Mouse (Mus musculus): ENCODE measurements around the gene Gm37419. TPM values are rescaled to one million over a fixed set of nuclear protein-coding genes. Genes with fewer than 3 reads are reported as not detected.

The Gm37419 gene
- not detected in 2 replicates for polyA plus RNA-seq (2016; fragmentation: Nextera tagmentation; extraction: Ambion mirVana)

- WGBS = under 1% methylated on average over 68 of the region's 68 CpGs
- Histone ChIP-seq H3K27ac (replicated peaks) (peak within 1 kb of the TSS; percentile 97), H3K4me1 (peaks cover 41% of the 10 kb centered on the region), H3K27me3 (peaks cover 33% of the 10 kb centered on the region), H3K36me3 (no peaks in the 10 kb centered on the region), H3K9ac (replicated peaks) (peak within 1 kb of the TSS; percentile 77), H3K9me3 (no peaks in the 10 kb centered on the region), H3K4me3 (peak within 1 kb of the TSS; percentile 68), H3K4me2 (replicated peaks) (peak within 1 kb of the TSS; percentile 98)
- ATAC-seq (ENCODE audit: low FRiP score, low read depth) = peak; percentile 83
Measured at GRCm38 (mm10) chr16:23988466-23989208, at the start of gene Gm37419, which contains the start of gene Bcl6. Gm37419 (plus strand) TSS chr16:23988482. Bcl6 (minus strand) TSS chr16:23988852.

DNA sequence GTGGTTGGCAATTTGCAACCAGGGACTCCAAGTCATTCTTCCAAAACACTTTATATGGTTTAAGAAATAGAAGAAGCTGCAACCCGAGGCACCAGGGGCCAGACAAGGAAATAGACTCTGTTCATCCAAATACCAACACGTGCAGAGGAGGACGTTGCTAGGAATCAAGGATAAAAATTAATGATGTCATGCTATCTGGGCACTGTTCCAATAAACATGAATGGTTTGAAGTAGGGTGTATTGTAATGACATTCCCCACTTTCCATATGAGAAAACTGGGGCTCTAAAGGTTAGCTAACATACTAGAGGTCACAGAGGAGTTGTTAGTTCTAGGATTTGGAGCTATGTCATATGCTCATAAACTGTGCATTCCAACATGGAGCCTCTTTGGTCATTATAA, 43.5 kb upstream of the Gm37419 start:
- no peak overlapping the region for H3K9ac ChIP-seq (replicated peaks)
- H3K4me2 ChIP-seq (replicated peaks) = no peak overlapping the region
- ATAC-seq (ENCODE audit: low FRiP score, low read depth) = no peak
- 63% methylated on average over 3 of the region's 3 CpGs for WGBS
- no peak overlapping the region for H3K4me3 ChIP-seq
- no peak overlapping the region for H3K27ac ChIP-seq (replicated peaks)
- no peaks in the 10 kb centered on the region for H3K9me3 ChIP-seq
- H3K36me3 ChIP-seq = no peaks in the 10 kb centered on the region
- H3K27me3 ChIP-seq = no peaks in the 10 kb centered on the region
- H3K4me1 ChIP-seq = no peaks in the 10 kb centered on the region

- no peak for ATAC-seq (ENCODE audit: low FRiP score, low read depth)
- H3K9me3 ChIP-seq = no peaks in the 10 kb centered on the region
- H3K4me2 ChIP-seq (replicated peaks) = no peak overlapping the region
- no peaks in the 10 kb centered on the region for H3K27me3 ChIP-seq
- no peaks in the 10 kb centered on the region for H3K36me3 ChIP-seq
- no peak overlapping the region for H3K27ac ChIP-seq (replicated peaks)
- H3K9ac ChIP-seq (replicated peaks) = no peak overlapping the region
- no peak overlapping the region for H3K4me3 ChIP-seq
- WGBS = 91% methylated on average over 6 of the region's 6 CpGs
- H3K4me1 ChIP-seq = no peaks in the 10 kb centered on the region
Measured at GRCm38 (mm10) chr16:23947654-23948053, 40.6 kb upstream of the Gm37419 start.

- Histone ChIP-seq H3K27me3 (no peaks in the 10 kb centered on the region), H3K27ac (replicated peaks) (no peak overlapping the region), H3K36me3 (no peaks in the 10 kb centered on the region), H3K9me3 (no peaks in the 10 kb centered on the region), H3K4me3 (no peak overlapping the region), H3K4me2 (replicated peaks) (no peak overlapping the region), H3K9ac (replicated peaks) (no peak overlapping the region), H3K4me1 (no peaks in the 10 kb centered on the region)
- 78% methylated on average over 4 of the region's 4 CpGs for WGBS
- ATAC-seq (ENCODE audit: low FRiP score, low read depth) = no peak
Measured at GRCm38 (mm10) chr16:23952101-23952727, 36.1 kb upstream of the Gm37419 start.

GRCm38 (mm10) chr16:23953189-23953958, 34.9 kb upstream of the Gm37419 start:
- Histone ChIP-seq H3K9me3 (no peaks in the 10 kb centered on the region), H3K9ac (replicated peaks) (no peak overlapping the region), H3K27ac (replicated peaks) (no peak overlapping the region), H3K27me3 (no peaks in the 10 kb centered on the region), H3K4me3 (no peak overlapping the region), H3K4me1 (no peaks in the 10 kb centered on the region), H3K36me3 (no peaks in the 10 kb centered on the region), H3K4me2 (replicated peaks) (no peak overlapping the region)
- ATAC-seq (ENCODE audit: low FRiP score, low read depth) = 0 out of 2 replicates have a peak, but pooled peaks have one; percentile 44
- WGBS = 55% methylated on average over 11 of the region's 11 CpGs

DNA sequence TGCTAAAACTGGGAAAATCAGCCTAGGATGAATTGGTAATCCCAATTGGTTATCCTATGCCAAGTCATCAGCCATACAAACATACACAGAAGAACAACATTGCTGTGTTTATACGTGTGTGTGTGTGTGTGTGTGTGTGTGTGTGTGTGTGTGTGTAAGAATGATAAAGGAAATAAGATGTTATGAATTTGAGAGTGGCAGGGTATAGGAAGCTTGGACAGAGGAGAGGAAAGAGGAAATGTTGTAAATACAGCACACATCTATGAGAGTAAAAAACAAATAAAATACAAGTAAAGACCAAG, 34.4 kb upstream of the Gm37419 start:
- H3K4me1 ChIP-seq = no peaks in the 10 kb centered on the region
- H3K4me3 ChIP-seq = no peak overlapping the region
- no peak overlapping the region for H3K27ac ChIP-seq (replicated peaks)
- no peaks in the 10 kb centered on the region for H3K27me3 ChIP-seq
- H3K9me3 ChIP-seq = no peaks in the 10 kb centered on the region
- no peaks in the 10 kb centered on the region for H3K36me3 ChIP-seq
- WGBS = 4% methylated on average over 1 of the region's 1 CpGs
- H3K9ac ChIP-seq (replicated peaks) = no peak overlapping the region
- H3K4me2 ChIP-seq (replicated peaks) = no peak overlapping the region
- ATAC-seq (ENCODE audit: low FRiP score, low read depth) = no peak

DNA sequence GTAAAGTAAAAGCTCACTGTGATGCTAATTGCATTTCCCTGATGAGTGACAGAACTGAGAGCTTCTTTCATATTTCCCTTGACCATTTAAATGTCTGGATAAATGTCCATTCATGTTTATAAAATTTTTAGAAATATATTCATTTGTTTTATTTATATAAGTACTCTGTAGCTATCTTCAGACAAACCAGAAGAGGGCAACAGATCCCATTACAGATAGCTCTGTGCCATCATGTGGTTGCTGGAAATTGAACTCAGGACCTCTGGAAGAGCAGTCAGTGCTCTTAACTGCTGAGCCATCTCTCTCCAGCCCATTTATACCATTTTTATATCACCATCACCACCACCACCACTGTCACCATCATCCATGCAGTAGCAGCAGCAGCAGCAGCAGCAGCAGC, 29.3 kb upstream of the Gm37419 start:
- no peak for ATAC-seq (ENCODE audit: low FRiP score, low read depth)
- no peak overlapping the region for H3K4me3 ChIP-seq
- H3K36me3 ChIP-seq = no peaks in the 10 kb centered on the region
- peaks cover 3% of the 10 kb centered on the region for H3K4me1 ChIP-seq
- no peak overlapping the region for H3K9ac ChIP-seq (replicated peaks)
- no peak overlapping the region for H3K27ac ChIP-seq (replicated peaks)
- H3K9me3 ChIP-seq = no peaks in the 10 kb centered on the region
- no peak overlapping the region for H3K4me2 ChIP-seq (replicated peaks)
- H3K27me3 ChIP-seq = no peaks in the 10 kb centered on the region

DNA sequence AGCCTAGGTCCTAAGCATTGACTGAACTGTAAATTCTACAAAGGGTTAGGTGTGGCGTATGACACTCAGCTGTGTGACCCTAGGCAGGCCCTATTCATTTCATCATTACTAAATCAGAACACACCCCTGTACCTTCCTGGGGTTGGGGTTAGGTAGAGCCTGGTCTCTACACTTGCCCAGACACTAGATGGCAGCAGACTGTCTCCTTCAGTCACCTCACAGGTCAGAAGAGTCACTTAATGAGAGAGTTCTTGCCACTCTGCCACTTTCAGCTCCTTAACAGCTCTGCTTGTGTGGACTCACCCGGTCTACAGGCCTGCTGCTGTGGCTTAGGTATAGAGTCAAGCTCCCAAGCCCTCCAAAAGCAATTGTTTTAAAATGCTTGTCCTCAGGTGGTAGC, 25.9 kb upstream of the Gm37419 start:
- no peak for ATAC-seq (ENCODE audit: low FRiP score, low read depth)
- H3K9ac ChIP-seq (replicated peaks) = no peak overlapping the region
- H3K27ac ChIP-seq (replicated peaks) = no peak overlapping the region
- peaks cover 11% of the 10 kb centered on the region for H3K4me1 ChIP-seq
- no peaks in the 10 kb centered on the region for H3K27me3 ChIP-seq
- H3K36me3 ChIP-seq = no peaks in the 10 kb centered on the region
- no peak overlapping the region for H3K4me3 ChIP-seq
- 87% methylated on average over 2 of the region's 2 CpGs for WGBS
- no peak overlapping the region for H3K4me2 ChIP-seq (replicated peaks)
- H3K9me3 ChIP-seq = no peaks in the 10 kb centered on the region

DNA sequence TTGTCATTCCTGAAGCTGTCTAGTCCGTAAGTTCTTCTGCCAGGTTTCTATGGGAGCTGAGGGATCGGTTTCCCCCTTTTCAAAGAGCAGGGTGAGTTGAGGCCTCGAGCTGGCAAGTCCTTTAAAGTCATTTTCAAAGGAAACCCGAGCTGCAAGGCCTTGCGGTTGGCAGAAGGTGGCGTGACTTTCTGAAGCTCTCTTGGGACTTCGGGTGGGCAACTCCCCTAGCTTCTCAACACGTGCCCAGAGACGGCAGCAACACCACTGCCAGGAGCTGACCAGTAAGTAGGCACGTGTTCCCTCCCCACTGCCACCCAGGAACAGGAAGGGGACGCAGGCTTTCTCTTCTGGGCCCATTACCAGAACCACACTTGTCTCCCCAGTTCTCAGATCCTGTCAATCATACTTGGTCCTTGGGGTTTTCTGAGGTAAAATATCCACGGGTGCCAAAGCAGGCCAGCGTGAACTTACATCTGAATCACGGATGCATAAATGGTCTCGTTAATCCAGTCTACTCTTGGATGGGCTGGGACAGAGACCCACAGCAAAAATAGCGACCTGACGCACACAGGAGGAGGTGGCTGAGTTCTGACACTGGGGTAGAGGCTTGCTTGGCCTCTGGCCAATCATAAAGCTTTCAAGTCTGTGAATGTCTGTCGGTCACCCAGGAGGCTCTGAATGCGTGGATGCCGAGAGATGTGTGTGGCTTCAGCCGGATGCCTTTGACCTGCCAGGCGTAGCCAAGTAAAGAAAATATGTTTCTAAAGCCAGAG, 24.2 kb upstream of the Gm37419 start:
- H3K4me1 ChIP-seq = peaks cover 11% of the 10 kb centered on the region
- H3K9ac ChIP-seq (replicated peaks) = no peak overlapping the region
- no peaks in the 10 kb centered on the region for H3K9me3 ChIP-seq
- ATAC-seq (ENCODE audit: low FRiP score, low read depth) = peak; percentile 42; the same call in 1 of the 2 replicates
- no peaks in the 10 kb centered on the region for H3K36me3 ChIP-seq
- H3K27me3 ChIP-seq = no peaks in the 10 kb centered on the region
- H3K4me2 ChIP-seq (replicated peaks) = no peak overlapping the region
- no peak overlapping the region for H3K27ac ChIP-seq (replicated peaks)
- no peak overlapping the region for H3K4me3 ChIP-seq
- 55% methylated on average over 22 of the region's 22 CpGs for WGBS

GRCm38 (mm10) chr16:23964706-23965367, 23.4 kb upstream of the Gm37419 start:
- Histone ChIP-seq H3K27me3 (no peaks in the 10 kb centered on the region), H3K9ac (replicated peaks) (no peak overlapping the region), H3K4me2 (replicated peaks) (no peak overlapping the region), H3K36me3 (no peaks in the 10 kb centered on the region), H3K4me1 (peaks cover 11% of the 10 kb centered on the region), H3K9me3 (no peaks in the 10 kb centered on the region), H3K27ac (replicated peaks) (no peak overlapping the region), H3K4me3 (no peak overlapping the region)
- WGBS = 63% methylated on average over 14 of the region's 14 CpGs
- peak; percentile 68 for ATAC-seq (ENCODE audit: low FRiP score, low read depth)

DNA sequence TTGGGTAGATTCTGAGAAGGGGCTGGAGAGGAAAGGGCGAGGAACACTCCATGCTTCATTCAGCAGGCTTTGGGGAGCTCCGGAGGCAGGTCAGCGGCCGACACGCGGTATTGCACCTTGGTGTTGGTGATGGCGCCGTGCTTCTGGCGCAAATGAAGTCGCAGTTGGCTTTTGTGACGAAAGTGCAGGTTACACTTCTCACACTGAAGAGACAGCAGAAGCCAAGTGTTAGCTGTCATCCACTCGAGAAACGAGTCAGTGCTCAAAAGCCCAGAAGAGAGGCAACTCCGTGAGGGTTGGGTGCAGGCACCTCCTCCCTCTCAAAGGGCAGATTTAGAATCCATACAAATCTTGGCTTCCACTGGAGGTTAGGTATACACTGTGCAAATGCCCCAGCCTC, 22.2 kb upstream of the Gm37419 start:
- Histone ChIP-seq H3K4me2 (replicated peaks) (no peak overlapping the region), H3K4me1 (peaks cover 11% of the 10 kb centered on the region), H3K27me3 (no peaks in the 10 kb centered on the region), H3K9ac (replicated peaks) (no peak overlapping the region), H3K36me3 (no peaks in the 10 kb centered on the region), H3K9me3 (no peaks in the 10 kb centered on the region), H3K27ac (replicated peaks) (no peak overlapping the region), H3K4me3 (no peak overlapping the region)
- 92% methylated on average over 14 of the region's 14 CpGs for WGBS
- ATAC-seq (ENCODE audit: low FRiP score, low read depth) = no peak
